Mouse (Mus musculus): Measurements from ENCODE around the gene Tex264.

DNA sequence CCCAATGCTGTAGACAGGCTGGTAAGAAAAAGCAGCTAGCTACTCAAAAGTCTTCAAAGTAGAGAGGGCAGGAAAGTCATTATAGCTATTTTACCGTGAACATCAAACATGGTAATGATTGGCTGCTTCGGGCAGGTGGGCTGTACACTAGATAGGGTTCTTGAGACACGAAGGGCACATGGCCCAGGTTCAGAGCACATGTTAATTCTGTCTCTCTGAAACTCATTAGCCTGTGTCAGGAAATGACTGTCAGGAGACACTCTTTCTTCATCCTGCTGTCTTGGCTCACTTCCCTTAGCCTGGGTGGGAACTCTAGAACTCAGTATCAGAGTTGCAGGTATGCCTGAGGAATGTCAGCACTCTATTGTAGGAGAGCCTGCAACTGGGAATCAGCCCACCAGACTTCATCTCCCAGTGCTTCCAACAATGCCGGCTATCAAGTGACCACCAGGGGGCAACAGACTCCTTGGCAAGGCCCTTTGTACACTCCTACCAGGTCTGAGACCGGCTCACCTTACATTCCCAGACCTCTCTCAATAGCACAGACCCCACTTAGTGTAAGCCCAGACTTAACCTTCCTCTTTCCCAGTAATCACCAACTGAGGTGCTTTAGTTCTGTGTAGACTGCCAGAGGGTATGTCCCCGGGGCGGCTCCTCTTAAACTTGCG lies 1.4 kb upstream of the Tex264 start:
- TF ChIP-seq POLR2A (IDR thresholded peaks at IDR 0.05; ENCODE audit: extremely low read depth, insufficient read depth, low read length) (no peak), CTCF (IDR thresholded peaks at IDR 0.05; ENCODE audit: low read depth, low read length) (peak; percentile 82)
